Mouse (Mus musculus) stomach, postnatal 0 days (tissue): Measurements from ENCODE around the gene Galntl6. TPM values are rescaled to one million over a fixed set of nuclear protein-coding genes. Genes with fewer than 3 reads are reported as not detected.

Source experiments
- ATAC-seq: fragments of 200-750 bp; cut with Nextera tagmentation; 2 replicates; pipeline ENCODE4 v1.8.0; 2017; ENCODE audit not compliant: low FRiP score, low TSS enrichment
- DNase-seq: peaks from one replicate; pipeline ENCODE4 v3.0.0-alpha.2; 2016; ENCODE audit warnings: low spot score
- H3K27ac ChIP-seq: fragments of 300-500 bp; sonication (generic); replicated peaks from 2 replicates; pipeline ENCODE4 v1.5.1; 2014; ENCODE audit warnings: mild to moderate bottlenecking, control low read depth
- H3K27me3 ChIP-seq: fragments of 300-500 bp; sonication (generic); 2 replicates; pipeline ENCODE4 v1.6.1; 2014; ENCODE audit warnings: low read length; ENCODE audit not compliant: control insufficient read depth, insufficient read depth
- H3K36me3 ChIP-seq: fragments of 300-500 bp; sonication (generic); 2 replicates; pipeline ENCODE4 v1.6.1; 2014; ENCODE audit warnings: low read length, mixed read lengths; ENCODE audit not compliant: control insufficient read depth, insufficient read depth
- H3K4me1 ChIP-seq: fragments of 300-500 bp; sonication (generic); replicated peaks from 2 replicates; pipeline ENCODE4 v1.6.1; 2014; ENCODE audit warnings: antibody characterized with exemption; ENCODE audit not compliant: control insufficient read depth, insufficient read depth
- H3K4me2 ChIP-seq: fragments of 300-500 bp; sonication (generic); replicated peaks from 2 replicates; pipeline ENCODE4 v1.6.1; 2014; ENCODE audit warnings: low read depth, mild to moderate bottlenecking, control low read depth, moderate library complexity
- H3K4me3 ChIP-seq: fragments of 300-500 bp; sonication (generic); 2 replicates; pipeline ENCODE4 v1.5.1; 2014; ENCODE audit warnings: low read depth, low read length, control low read depth
- H3K9ac ChIP-seq: fragments of 300-500 bp; sonication (generic); 2 replicates; pipeline ENCODE4 v1.6.1; 2014; ENCODE audit warnings: mild to moderate bottlenecking, low read length, control low read depth, mixed read lengths
- H3K9me3 ChIP-seq: fragments of 300-500 bp; sonication (generic); 2 replicates; pipeline ENCODE4 v1.6.1; 2016; ENCODE audit warnings: low read length; ENCODE audit not compliant: control insufficient read depth
- CTCF ChIP-seq: IDR thresholded peaks from 2 replicates; pipeline ENCODE4 v1.5.1; 2016; ENCODE audit warnings: antibody characterized with exemption, low read depth, mild to moderate bottlenecking, moderate library complexity
- EP300 ChIP-seq: optimal IDR thresholded peaks from 2 replicates; pipeline ENCODE3; 2016; ENCODE audit warnings: antibody characterized with exemption
- WGBS: fragments of 180-500 bp; shearing (Covaris S2); extraction: QIAGEN DNeasy Blood & Tissue Kit; methylation state at CpG from one replicate; pipeline ENCODE4 v1.1.7; 2014; 5-methylcytosine and 5-hydroxymethylcytosine counted together
- polyA plus RNA-seq: library from polyadenylated mRNA; unstranded; fragments of >200 nt; fragmentation: Nextera tagmentation; extraction: Ambion mirVana; gene quantifications from 2 replicates; pipeline ENCODE4 v1.2.1, GENCODE M21; 2015

The Galntl6 gene
- polyA plus RNA-seq, 1 experiment from 2014 or later, result 3.8 TPM

DNA sequence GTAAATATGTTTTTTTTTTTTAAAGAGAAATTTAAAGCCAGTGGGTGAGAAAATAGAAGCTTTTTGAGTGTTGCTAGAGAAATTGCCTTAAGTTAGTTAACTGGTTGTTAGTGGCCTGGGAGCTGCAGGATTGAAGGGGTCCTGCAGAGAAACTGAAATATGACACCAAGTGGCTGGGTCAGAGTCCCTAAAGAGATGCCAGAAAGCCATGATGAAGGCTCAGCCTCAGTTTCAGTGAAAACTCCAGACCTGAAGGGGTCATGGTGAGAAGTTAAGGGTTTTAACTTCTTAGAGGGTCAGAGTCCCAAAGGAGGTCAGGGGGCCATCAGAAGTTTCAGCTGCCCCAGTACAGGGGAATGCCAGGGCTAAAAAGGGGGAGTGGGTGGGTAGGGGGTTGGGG is 1155.0 kb downstream of the Galntl6 start:
- DNase-seq, result no peak
- H3K27me3 ChIP-seq, result no peaks in the 10 kb centered on the region

GRCm38 (mm10) chr8:57754066-57754465 is 1158.4 kb downstream of the Galntl6 start:
- ATAC-seq, result no peak
- Histone ChIP-seq H3K4me3 (no peak overlapping the region), H3K4me1 (no peaks in the 10 kb centered on the region), H3K36me3 (no peaks in the 10 kb centered on the region), H3K9ac (no peak overlapping the region), H3K27ac (no peak overlapping the region), H3K9me3 (no peaks in the 10 kb centered on the region), H3K27me3 (no peaks in the 10 kb centered on the region), H3K4me2 (no peak overlapping the region)
- 46% methylated on average over 6 of the region's 6 CpGs for WGBS
- no peak for DNase-seq
- TF ChIP-seq EP300 (no peak), CTCF (no peak)

More for the DNA sequence above, 1155.0 kb downstream of the Galntl6 start:
- no peak for ATAC-seq
- H3K4me1 ChIP-seq, result no peaks in the 10 kb centered on the region
- no peaks in the 10 kb centered on the region for H3K36me3 ChIP-seq
- no peaks in the 10 kb centered on the region for H3K9me3 ChIP-seq
- no peak overlapping the region for H3K9ac ChIP-seq
- no peak overlapping the region for H3K27ac ChIP-seq
- no peak overlapping the region for H3K4me3 ChIP-seq
- TF ChIP-seq CTCF (no peak), EP300 (no peak)
- no peak overlapping the region for H3K4me2 ChIP-seq

GRCm38 (mm10) chr8:57743636-57744035 is 1168.8 kb downstream of the Galntl6 start:
- no peaks in the 10 kb centered on the region for H3K4me1 ChIP-seq
- H3K36me3 ChIP-seq, result no peaks in the 10 kb centered on the region
- TF ChIP-seq EP300 (no peak), CTCF (no peak)
- H3K27me3 ChIP-seq, result no peaks in the 10 kb centered on the region
- ATAC-seq (no peak), DNase-seq (no peak)
- 78% methylated on average over 12 of the region's 12 CpGs for WGBS
- no peaks in the 10 kb centered on the region for H3K9me3 ChIP-seq
- H3K9ac ChIP-seq, result no peak overlapping the region
- H3K4me2 ChIP-seq, result no peak overlapping the region
- no peak overlapping the region for H3K4me3 ChIP-seq
- no peak overlapping the region for H3K27ac ChIP-seq

DNA sequence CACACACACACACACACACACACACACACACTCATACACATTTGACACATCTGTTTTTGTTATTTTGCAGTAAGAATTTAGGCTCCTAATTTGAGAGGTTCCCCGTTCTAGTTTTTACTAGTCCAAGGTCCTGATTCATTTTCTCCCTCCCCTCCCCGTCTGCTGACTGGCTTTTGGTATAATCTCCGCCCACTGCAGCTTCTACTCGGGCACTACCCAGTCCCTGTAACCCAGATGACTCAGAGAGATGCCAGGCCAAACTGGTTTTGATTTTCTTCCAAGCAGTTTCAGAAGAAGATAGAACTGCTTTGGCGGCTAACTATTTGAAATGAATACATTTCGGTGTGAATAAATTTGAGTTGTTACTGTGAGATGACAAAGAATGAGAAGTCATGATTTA is 1170.5 kb downstream of the Galntl6 start:
- H3K36me3 ChIP-seq, result no peaks in the 10 kb centered on the region
- 0 out of 2 replicates have a peak overlapping the region, but pooled peaks have one; percentile 20 for H3K4me2 ChIP-seq
- no peaks in the 10 kb centered on the region for H3K9me3 ChIP-seq
- ATAC-seq (peak; percentile 90), DNase-seq (peak; percentile 71)
- H3K4me1 ChIP-seq, result no peaks in the 10 kb centered on the region
- H3K4me3 ChIP-seq, result no peak overlapping the region
- peak overlapping the region; percentile 78 for H3K27ac ChIP-seq
- 41% methylated on average over 6 of the region's 6 CpGs for WGBS
- no peak overlapping the region for H3K9ac ChIP-seq
- TF ChIP-seq EP300 (no peak), CTCF (no peak)
- H3K27me3 ChIP-seq, result no peaks in the 10 kb centered on the region

- WGBS, result 39% methylated on average over 8 of the region's 8 CpGs
- peak overlapping the region; percentile 20; the same call in 1 of the 2 replicates for H3K4me2 ChIP-seq
- no peak overlapping the region for H3K9ac ChIP-seq
- H3K4me3 ChIP-seq, result no peak overlapping the region; the same call in 1 of the 2 replicates
- peak overlapping the region; percentile 78 for H3K27ac ChIP-seq
- TF ChIP-seq CTCF (no peak), EP300 (peak; percentile 30)
- ATAC-seq, result peak; percentile 92
- H3K27me3 ChIP-seq, result no peaks in the 10 kb centered on the region
- DNase-seq, result peak; percentile 73
- no peaks in the 10 kb centered on the region for H3K4me1 ChIP-seq
- no peaks in the 10 kb centered on the region for H3K36me3 ChIP-seq
- H3K9me3 ChIP-seq, result no peaks in the 10 kb centered on the region
Measured at GRCm38 (mm10) chr8:57741309-57741708, 1171.1 kb downstream of the Galntl6 start.

DNA sequence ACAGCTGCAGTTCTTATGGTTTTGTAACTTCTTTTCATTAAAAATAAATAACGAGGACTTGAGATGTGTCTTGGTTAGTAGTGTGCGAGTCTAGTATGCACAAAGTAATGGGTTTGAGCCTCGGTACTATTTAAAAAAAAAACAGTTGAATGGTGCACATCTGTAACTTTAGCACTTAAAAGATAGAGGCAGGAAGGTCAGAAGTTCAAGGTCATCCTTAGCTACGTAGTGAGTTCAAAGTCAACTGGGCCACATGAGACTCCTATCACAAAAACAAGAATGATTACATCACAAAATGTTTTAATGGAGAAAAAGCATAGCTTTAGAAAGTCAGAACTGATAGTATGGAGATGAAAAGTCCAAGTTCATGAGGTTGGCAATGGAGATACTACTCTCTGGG is 1175.2 kb downstream of the Galntl6 start:
- Histone ChIP-seq H3K4me2 (no peak overlapping the region), H3K4me1 (no peaks in the 10 kb centered on the region), H3K27me3 (no peaks in the 10 kb centered on the region), H3K9me3 (no peaks in the 10 kb centered on the region), H3K27ac (no peak overlapping the region), H3K36me3 (no peaks in the 10 kb centered on the region), H3K4me3 (no peak overlapping the region), H3K9ac (no peak overlapping the region)
- WGBS, result 86% methylated on average over 4 of the region's 4 CpGs
- ATAC-seq, result no peak
- no peak for DNase-seq
- TF ChIP-seq EP300 (no peak), CTCF (no peak)
